Mouse (Mus musculus): Measurements from ENCODE around the gene Btbd35f26. TPM values are rescaled to one million over a fixed set of nuclear protein-coding genes. Genes with fewer than 3 reads are reported as not detected.

Btbd35f26 gene
- polyA plus RNA-seq (2015; fragmentation: Illumina TruSeq; extraction: RNeasy Lipid Tissue Mini Kit (QIAGEN cat#74804); ENCODE audit: low read depth, low replicate concordance) = not detected

DNA sequence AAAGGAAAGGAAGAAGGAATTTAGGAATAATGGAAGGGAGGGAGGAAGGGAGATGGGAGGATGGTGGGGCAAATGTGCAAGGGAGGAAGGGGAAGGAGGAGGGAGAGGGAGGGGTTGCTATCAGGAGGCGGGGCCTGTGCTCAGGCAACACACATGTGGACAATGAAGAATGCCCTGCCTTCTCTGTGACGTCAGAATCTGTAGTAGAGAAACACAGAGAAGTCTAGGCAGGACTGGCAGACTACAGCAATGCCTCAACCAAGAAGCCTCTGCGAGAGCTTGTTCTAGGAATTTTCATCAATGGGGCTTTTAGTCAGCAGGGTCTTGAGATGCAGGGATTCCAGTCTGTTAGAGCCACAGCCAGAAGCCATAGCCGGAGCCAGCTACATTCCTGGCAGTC is at the start of gene Btbd35f26:
Gene Btbd35f26, plus strand, starts transcription at position 301 of the 400 bp plus-strand sequence.

GRCm38 (mm10) chrX:31383818-31384217 is 47.6 kb downstream of the Btbd35f26 start, which contains the start of gene Btbd35f19:
TSS of gene Btbd35f19 (minus strand) at chrX:31383918.

Other genes with a start within 250 kb of the Btbd35f26 start
- gene Btbd35f29, start 218.8 kb upstream of the Btbd35f26 start, polyA plus RNA-seq (2015; fragmentation: Illumina TruSeq; extraction: RNeasy Lipid Tissue Mini Kit (QIAGEN cat#74804); ENCODE audit: low read depth, low replicate concordance) = not detected
- gene Spin2f, start 82.6 kb upstream of the Btbd35f26 start, polyA plus RNA-seq (2015; fragmentation: Illumina TruSeq; extraction: RNeasy Lipid Tissue Mini Kit (QIAGEN cat#74804); ENCODE audit: low read depth, low replicate concordance) = not detected
- not detected for gene Btbd35f19, start 47.5 kb downstream of the Btbd35f26 start, polyA plus RNA-seq (2015; fragmentation: Illumina TruSeq; extraction: RNeasy Lipid Tissue Mini Kit (QIAGEN cat#74804); ENCODE audit: low read depth, low replicate concordance)
- not detected for gene Gm21883, start 237.8 kb downstream of the Btbd35f26 start, polyA plus RNA-seq (2015; fragmentation: Illumina TruSeq; extraction: RNeasy Lipid Tissue Mini Kit (QIAGEN cat#74804); ENCODE audit: low read depth, low replicate concordance)